Mouse (Mus musculus) right cerebral cortex, postnatal 14 days (tissue): ENCODE results near the gene Pde5a.
A peak's percentile ranks its signal among the peaks of the same experiment; 100 is the strongest.

Source experiments
- DNase-seq: peaks from one replicate; pipeline ENCODE4 v3.0.0; 2022

The Pde5a gene

GRCm38 (mm10) chr3:122860573-122861498, 132.1 kb downstream of the Pde5a start:
- no peak for DNase-seq

GRCm38 (mm10) chr3:122865092-122865491, 136.3 kb downstream of the Pde5a start:
- DNase-seq = no peak

- DNase-seq = no peak
These were observed 139.5 kb downstream of the Pde5a start for GRCm38 (mm10) chr3:122868270-122868669.

GRCm38 (mm10) chr3:122871596-122871995, 142.8 kb downstream of the Pde5a start:
- no peak for DNase-seq

- no peak for DNase-seq
These were observed 148.1 kb downstream of the Pde5a start for GRCm38 (mm10) chr3:122876870-122877269.

GRCm38 (mm10) chr3:122877543-122877942, 148.8 kb downstream of the Pde5a start:
- no peak for DNase-seq

- no peak for DNase-seq
These were observed 150.1 kb downstream of the Pde5a start for GRCm38 (mm10) chr3:122878705-122879315.

GRCm38 (mm10) chr3:122887505-122888301, 159.0 kb downstream of the Pde5a start:
- no peak for DNase-seq

GRCm38 (mm10) chr3:122888371-122888819, 159.6 kb downstream of the Pde5a start:
- no peak for DNase-seq

GRCm38 (mm10) chr3:122894772-122895171, 166.0 kb downstream of the Pde5a start, which contains the start of gene Fabp2:
TSS of gene Fabp2 (plus strand) at chr3:122895072.
- no peak for DNase-seq

- no peak for DNase-seq
These were observed 166.5 kb downstream of the Pde5a start for GRCm38 (mm10) chr3:122895189-122895731.

- no peak for DNase-seq
These were observed 169.5 kb downstream of the Pde5a start for GRCm38 (mm10) chr3:122898254-122898653.

- DNase-seq = peak; percentile 25
These were observed 175.1 kb downstream of the Pde5a start for GRCm38 (mm10) chr3:122903746-122904433.

- no peak for DNase-seq
These were observed 179.1 kb downstream of the Pde5a start for GRCm38 (mm10) chr3:122907841-122908240.
